Mouse (Mus musculus): ENCODE measurements at regions not wholly inside any gene's neighbourhood (a gene's known extent, or its start where the extent isn't known, plus 50 kb on each side); places are given as distances from the start of the nearest gene placed in this dataset.

DNA sequence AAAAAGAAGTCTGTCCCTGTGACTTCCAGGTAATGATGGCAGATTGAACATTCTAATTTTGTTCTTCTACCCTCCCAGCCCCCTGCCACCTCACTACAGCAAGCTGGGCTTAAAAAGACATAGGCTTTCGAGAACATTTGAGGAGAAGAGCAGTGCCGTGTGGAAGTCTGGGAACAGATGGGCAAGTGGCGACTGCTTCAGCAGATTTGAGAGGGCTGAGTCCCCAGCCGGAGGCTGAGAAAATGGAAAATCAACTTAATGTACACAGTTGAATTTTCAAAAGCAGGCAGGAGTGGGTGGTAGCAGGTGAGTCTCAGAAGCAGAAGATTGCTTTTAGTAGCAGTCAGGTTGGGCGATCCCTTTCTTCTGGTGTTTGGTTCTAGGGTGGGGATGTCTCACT lies 110.2 kb upstream of the Ctbp2 start:
- Histone ChIP-seq H3K36me3 (replicated peaks; ENCODE audit: control insufficient read depth, insufficient read depth) (no peaks in the 10 kb centered on the region), H3K4me3 (replicated peaks; ENCODE audit: low read length) (no peak overlapping the region), H3K27me3 (ENCODE audit: control insufficient read depth, insufficient read depth, low read length) (no peaks in the 10 kb centered on the region), H3K27ac (no peak overlapping the region), H3K4me2 (replicated peaks) (no peak overlapping the region), H3K9ac (no peak overlapping the region), H3K9me3 (ENCODE audit: control insufficient read depth, low read length) (no peaks in the 10 kb centered on the region), H3K4me1 (replicated peaks; ENCODE audit: control insufficient read depth, insufficient read depth, low read length) (peaks cover 5% of the 10 kb centered on the region)
- no peak for DNase-seq (ENCODE audit: low spot score)
- no peak for ATAC-seq (ENCODE audit: low FRiP score)
- 77% methylated on average over 5 of the region's 5 CpGs for WGBS

GRCm38 (mm10) chr7:133232889-133233441 lies 108.8 kb upstream of the Ctbp2 start:
- DNase-seq (ENCODE audit: low spot score) (no peak), ATAC-seq (ENCODE audit: low FRiP score) (peak; percentile 48; the same call in 1 of the 2 replicates)
- no peaks in the 10 kb centered on the region for H3K36me3 ChIP-seq (replicated peaks; ENCODE audit: control insufficient read depth, insufficient read depth)
- H3K4me2 ChIP-seq (replicated peaks): no peak overlapping the region
- H3K27me3 ChIP-seq (ENCODE audit: control insufficient read depth, insufficient read depth, low read length): no peaks in the 10 kb centered on the region
- H3K9me3 ChIP-seq (ENCODE audit: control insufficient read depth, low read length): no peaks in the 10 kb centered on the region
- H3K9ac ChIP-seq: no peak overlapping the region
- no peak overlapping the region for H3K4me3 ChIP-seq (replicated peaks; ENCODE audit: low read length)
- 59% methylated on average over 10 of the region's 10 CpGs for WGBS
- H3K4me1 ChIP-seq (replicated peaks; ENCODE audit: control insufficient read depth, insufficient read depth, low read length): peaks cover 5% of the 10 kb centered on the region
- no peak overlapping the region for H3K27ac ChIP-seq

GRCm38 (mm10) chr7:133230806-133231205 lies 106.7 kb upstream of the Ctbp2 start:
- Histone ChIP-seq H3K27ac (no peak overlapping the region), H3K4me2 (replicated peaks) (no peak overlapping the region), H3K9me3 (ENCODE audit: control insufficient read depth, low read length) (no peaks in the 10 kb centered on the region), H3K9ac (no peak overlapping the region), H3K4me1 (replicated peaks; ENCODE audit: control insufficient read depth, insufficient read depth, low read length) (peaks cover 5% of the 10 kb centered on the region; the same call in 1 of the 2 replicates), H3K36me3 (replicated peaks; ENCODE audit: control insufficient read depth, insufficient read depth) (no peaks in the 10 kb centered on the region), H3K27me3 (ENCODE audit: control insufficient read depth, insufficient read depth, low read length) (no peaks in the 10 kb centered on the region), H3K4me3 (replicated peaks; ENCODE audit: low read length) (no peak overlapping the region)
- DNase-seq (ENCODE audit: low spot score) (no peak), ATAC-seq (ENCODE audit: low FRiP score) (no peak)
- WGBS: 81% methylated on average over 3 of the region's 3 CpGs

- Histone ChIP-seq H3K27me3 (ENCODE audit: control insufficient read depth, insufficient read depth, low read length) (no peaks in the 10 kb centered on the region), H3K4me2 (replicated peaks) (0 out of 2 replicates have a peak overlapping the region, but pooled peaks have one; percentile 6), H3K36me3 (replicated peaks; ENCODE audit: control insufficient read depth, insufficient read depth) (no peaks in the 10 kb centered on the region), H3K27ac (no peak overlapping the region), H3K9ac (no peak overlapping the region), H3K9me3 (ENCODE audit: control insufficient read depth, low read length) (no peaks in the 10 kb centered on the region), H3K4me1 (replicated peaks; ENCODE audit: control insufficient read depth, insufficient read depth, low read length) (0 out of 2 replicates have a peak, but pooled peaks cover 10% of the 10 kb centered on the region), H3K4me3 (replicated peaks; ENCODE audit: low read length) (no peak overlapping the region)
- WGBS: 49% methylated on average over 19 of the region's 19 CpGs
- no peak for DNase-seq (ENCODE audit: low spot score)
- no peak for ATAC-seq (ENCODE audit: low FRiP score)
Measured at GRCm38 (mm10) chr7:133223948-133224652, 99.9 kb upstream of the Ctbp2 start.

GRCm38 (mm10) chr7:133212328-133212727 lies 88.2 kb upstream of the Ctbp2 start:
- WGBS: 57% methylated on average over 4 of the region's 4 CpGs
- no peaks in the 10 kb centered on the region for H3K4me1 ChIP-seq (replicated peaks; ENCODE audit: control insufficient read depth, insufficient read depth, low read length)
- no peaks in the 10 kb centered on the region; the same call in 1 of the 2 replicates for H3K27me3 ChIP-seq (ENCODE audit: control insufficient read depth, insufficient read depth, low read length)
- H3K4me3 ChIP-seq (replicated peaks; ENCODE audit: low read length): no peak overlapping the region
- no peak overlapping the region for H3K27ac ChIP-seq
- no peak for ATAC-seq (ENCODE audit: low FRiP score)
- no peak overlapping the region for H3K9ac ChIP-seq
- no peaks in the 10 kb centered on the region for H3K36me3 ChIP-seq (replicated peaks; ENCODE audit: control insufficient read depth, insufficient read depth)
- no peaks in the 10 kb centered on the region for H3K9me3 ChIP-seq (ENCODE audit: control insufficient read depth, low read length)
- DNase-seq (ENCODE audit: low spot score): no peak
- no peak overlapping the region for H3K4me2 ChIP-seq (replicated peaks)

DNA sequence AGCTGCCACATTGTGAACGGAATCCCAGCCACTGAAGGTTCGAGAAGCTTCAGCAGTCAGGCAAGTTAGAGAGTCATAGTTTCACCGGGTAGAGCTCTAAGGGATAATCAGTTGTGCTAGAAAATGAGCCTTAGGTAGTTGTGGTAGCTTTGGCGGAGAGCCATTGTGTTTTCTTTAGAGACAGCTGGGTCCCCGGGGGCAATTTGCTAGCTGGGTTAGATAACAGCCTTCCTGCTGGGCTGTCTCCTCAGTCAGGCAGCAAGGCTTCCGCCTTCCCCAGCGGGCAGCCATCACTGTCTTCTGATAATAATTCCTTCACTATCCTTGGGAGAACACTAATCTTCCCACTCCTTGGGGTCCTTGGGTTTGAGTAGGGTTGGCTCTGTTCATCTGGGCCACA lies 81.5 kb upstream of the Ctbp2 start:
- DNase-seq (ENCODE audit: low spot score) (no peak), ATAC-seq (ENCODE audit: low FRiP score) (no peak)
- no peaks in the 10 kb centered on the region; the same call in 1 of the 2 replicates for H3K27me3 ChIP-seq (ENCODE audit: control insufficient read depth, insufficient read depth, low read length)
- no peak overlapping the region for H3K27ac ChIP-seq
- no peak overlapping the region for H3K4me3 ChIP-seq (replicated peaks; ENCODE audit: low read length)
- H3K9ac ChIP-seq: no peak overlapping the region
- H3K36me3 ChIP-seq (replicated peaks; ENCODE audit: control insufficient read depth, insufficient read depth): no peaks in the 10 kb centered on the region
- H3K9me3 ChIP-seq (ENCODE audit: control insufficient read depth, low read length): no peaks in the 10 kb centered on the region
- H3K4me2 ChIP-seq (replicated peaks): no peak overlapping the region
- 6% methylated on average over 7 of the region's 7 CpGs for WGBS
- H3K4me1 ChIP-seq (replicated peaks; ENCODE audit: control insufficient read depth, insufficient read depth, low read length): peaks cover 16% of the 10 kb centered on the region; the same call in 1 of the 2 replicates

DNA sequence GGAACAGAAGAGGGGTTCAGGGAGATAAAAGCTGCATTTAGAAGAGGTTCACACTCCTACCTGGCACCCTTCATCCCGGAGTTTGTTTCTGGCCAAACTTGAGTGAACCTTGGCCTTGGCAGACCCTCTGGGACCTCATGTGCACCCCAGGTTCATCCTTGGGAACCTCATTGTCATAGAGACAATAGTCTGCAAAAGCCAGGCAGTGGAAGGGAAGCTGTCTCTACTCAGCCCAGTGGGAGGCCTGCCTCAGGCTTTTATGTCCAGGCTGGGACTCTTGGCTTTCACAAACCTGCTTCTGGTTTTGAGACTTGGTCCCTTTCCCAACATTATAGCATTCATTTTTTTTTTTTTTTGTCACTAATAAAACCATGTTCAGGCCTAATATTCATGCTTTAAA lies 80.3 kb upstream of the Ctbp2 start:
- DNase-seq (ENCODE audit: low spot score) (no peak), ATAC-seq (ENCODE audit: low FRiP score) (no peak)
- Histone ChIP-seq H3K4me2 (replicated peaks) (no peak overlapping the region), H3K9me3 (ENCODE audit: control insufficient read depth, low read length) (no peaks in the 10 kb centered on the region), H3K4me1 (replicated peaks; ENCODE audit: control insufficient read depth, insufficient read depth, low read length) (peaks cover 17% of the 10 kb centered on the region; the same call in 1 of the 2 replicates), H3K27ac (no peak overlapping the region), H3K36me3 (replicated peaks; ENCODE audit: control insufficient read depth, insufficient read depth) (no peaks in the 10 kb centered on the region), H3K27me3 (ENCODE audit: control insufficient read depth, insufficient read depth, low read length) (no peaks in the 10 kb centered on the region), H3K4me3 (replicated peaks; ENCODE audit: low read length) (no peak overlapping the region), H3K9ac (no peak overlapping the region)
- 10% methylated on average over 1 of the region's 1 CpGs for WGBS

- ATAC-seq (ENCODE audit: low FRiP score) (no peak), DNase-seq (ENCODE audit: low spot score) (no peak)
- Histone ChIP-seq H3K27me3 (ENCODE audit: control insufficient read depth, insufficient read depth, low read length) (no peaks in the 10 kb centered on the region), H3K4me2 (replicated peaks) (no peak overlapping the region), H3K36me3 (replicated peaks; ENCODE audit: control insufficient read depth, insufficient read depth) (no peaks in the 10 kb centered on the region), H3K4me3 (replicated peaks; ENCODE audit: low read length) (no peak overlapping the region), H3K27ac (no peak overlapping the region), H3K9me3 (ENCODE audit: control insufficient read depth, low read length) (no peaks in the 10 kb centered on the region), H3K9ac (no peak overlapping the region), H3K4me1 (replicated peaks; ENCODE audit: control insufficient read depth, insufficient read depth, low read length) (peaks cover 20% of the 10 kb centered on the region; the same call in 1 of the 2 replicates)
- 67% methylated on average over 7 of the region's 7 CpGs for WGBS
Measured at GRCm38 (mm10) chr7:133203933-133204332, 79.8 kb upstream of the Ctbp2 start.

GRCm38 (mm10) chr7:133202092-133202880 lies 78.1 kb upstream of the Ctbp2 start:
- 82% methylated on average over 13 of the region's 13 CpGs for WGBS
- H3K4me2 ChIP-seq (replicated peaks): no peak overlapping the region
- no peaks in the 10 kb centered on the region for H3K27me3 ChIP-seq (ENCODE audit: control insufficient read depth, insufficient read depth, low read length)
- ATAC-seq (ENCODE audit: low FRiP score) (no peak), DNase-seq (ENCODE audit: low spot score) (no peak)
- H3K36me3 ChIP-seq (replicated peaks; ENCODE audit: control insufficient read depth, insufficient read depth): no peaks in the 10 kb centered on the region
- no peak overlapping the region for H3K4me3 ChIP-seq (replicated peaks; ENCODE audit: low read length)
- no peak overlapping the region for H3K9ac ChIP-seq
- H3K4me1 ChIP-seq (replicated peaks; ENCODE audit: control insufficient read depth, insufficient read depth, low read length): peaks cover 20% of the 10 kb centered on the region; the same call in 1 of the 2 replicates
- H3K9me3 ChIP-seq (ENCODE audit: control insufficient read depth, low read length): no peaks in the 10 kb centered on the region
- H3K27ac ChIP-seq: no peak overlapping the region
